Mouse (Mus musculus) neural tube, embryonic 15.5 days (tissue): ENCODE measurements around the gene Hook2. TPM values are rescaled to one million over a fixed set of nuclear protein-coding genes. Genes with fewer than 3 reads are reported as not detected.

Experiments used
- ATAC-seq: fragments of 200-750 bp; cut with Nextera tagmentation; 2 replicates; pipeline ENCODE4 v1.8.0; 2017; ENCODE audit warnings: mild to moderate bottlenecking, moderate TSS enrichment, moderate library complexity; ENCODE audit not compliant: low FRiP score
- H3K27ac ChIP-seq: fragments of 300-500 bp; sonication (generic); replicated peaks from 2 replicates; pipeline ENCODE4 v1.5.1; 2015; ENCODE audit warnings: mild to moderate bottlenecking, inconsistent platforms
- H3K27me3 ChIP-seq: fragments of 300-500 bp; sonication (generic); replicated peaks from 2 replicates; pipeline ENCODE4 v1.6.1; 2015; ENCODE audit warnings: inconsistent platforms
- H3K36me3 ChIP-seq: fragments of 300-500 bp; sonication (generic); 2 replicates; pipeline ENCODE4 v1.6.1; 2015; ENCODE audit warnings: inconsistent platforms
- H3K4me1 ChIP-seq: fragments of 300-500 bp; sonication (generic); 2 replicates; pipeline ENCODE4 v1.6.1; 2015; ENCODE audit warnings: inconsistent platforms
- H3K4me2 ChIP-seq: fragments of 300-500 bp; sonication (generic); 2 replicates; pipeline ENCODE4 v1.6.1; 2015; ENCODE audit warnings: inconsistent platforms, mild to moderate bottlenecking, moderate library complexity
- H3K4me3 ChIP-seq: fragments of 300-500 bp; sonication (generic); replicated peaks from 2 replicates; pipeline ENCODE4 v1.5.1; 2015; ENCODE audit warnings: mild to moderate bottlenecking, inconsistent platforms
- H3K9ac ChIP-seq: fragments of 300-500 bp; sonication (generic); replicated peaks from 2 replicates; pipeline ENCODE4 v1.6.1; 2015; ENCODE audit warnings: mild to moderate bottlenecking, inconsistent platforms
- H3K9me3 ChIP-seq: fragments of 300-500 bp; sonication (generic); replicated peaks from 2 replicates; pipeline ENCODE4 v1.6.1; 2016; ENCODE audit warnings: inconsistent platforms
- WGBS: fragments of 180-500 bp; shearing (Covaris S2); methylation state at CpG from one replicate; pipeline ENCODE4 v1.1.7; 2015; ENCODE audit warnings: mixed read lengths; 5-methylcytosine and 5-hydroxymethylcytosine counted together
- polyA plus RNA-seq: library from polyadenylated mRNA; unstranded; fragments of >200 nt; fragmentation: Nextera tagmentation; extraction: Ambion mirVana; gene quantifications from 2 replicates; pipeline ENCODE4 v1.2.1, GENCODE M21; 2015

Hook2 gene
- polyA plus RNA-seq, 1 experiment from 2014 or later, result 33.9 TPM

GRCm38 (mm10) chr8:85036381-85036717 is 45.9 kb downstream of the Hook2 start:
- ATAC-seq, result peak; percentile 60
- 0% methylated on average over 9 of the region's 9 CpGs for WGBS

GRCm38 (mm10) chr8:85036718-85037365 is 46.4 kb downstream of the Hook2 start, which contains the start of gene Tnpo2:
Tnpo2 (plus strand) TSS chr8:85036915.
- under 1% methylated on average over 59 of the region's 59 CpGs for WGBS

More at GRCm38 (mm10) chr8:85036381-85036717, 45.9 kb downstream of the Hook2 start:
- H3K4me1 ChIP-seq, result peaks cover 47% of the 10 kb centered on the region
- peak overlapping the region; percentile 66 for H3K9ac ChIP-seq
- H3K9me3 ChIP-seq, result no peaks in the 10 kb centered on the region
- peak overlapping the region; percentile 98 for H3K27ac ChIP-seq
- peak overlapping the region; percentile 90 for H3K4me2 ChIP-seq
- H3K36me3 ChIP-seq, result peaks cover 30% of the 10 kb centered on the region
- peak overlapping the region; percentile 77 for H3K4me3 ChIP-seq
- H3K27me3 ChIP-seq, result no peaks in the 10 kb centered on the region

GRCm38 (mm10) chr8:85037366-85037680 is 46.9 kb downstream of the Hook2 start:
- peak overlapping the region; percentile 77 for H3K4me3 ChIP-seq
- H3K36me3 ChIP-seq, result peaks cover 24% of the 10 kb centered on the region
- H3K9me3 ChIP-seq, result no peaks in the 10 kb centered on the region
- H3K27ac ChIP-seq, result peak overlapping the region; percentile 98
- no peaks in the 10 kb centered on the region for H3K27me3 ChIP-seq
- peak overlapping the region; percentile 90 for H3K4me2 ChIP-seq
- peaks cover 47% of the 10 kb centered on the region for H3K4me1 ChIP-seq
- 2% methylated on average over 14 of the region's 14 CpGs for WGBS
- ATAC-seq, result peak; percentile 61
- H3K9ac ChIP-seq, result peak overlapping the region; percentile 84

More at GRCm38 (mm10) chr8:85036718-85037365, 46.4 kb downstream of the Hook2 start, which contains the start of gene Tnpo2:
- ATAC-seq, result peak; percentile 92
- no peaks in the 10 kb centered on the region for H3K9me3 ChIP-seq
- H3K4me1 ChIP-seq, result peaks cover 47% of the 10 kb centered on the region
- H3K27me3 ChIP-seq, result no peaks in the 10 kb centered on the region
- H3K9ac ChIP-seq, result peak within 1 kb of the TSS; percentile 84
- peak within 1 kb of the TSS; percentile 90 for H3K4me2 ChIP-seq
- H3K27ac ChIP-seq, result peak within 1 kb of the TSS; percentile 98
- peak within 1 kb of the TSS; percentile 77 for H3K4me3 ChIP-seq
- H3K36me3 ChIP-seq, result peaks cover 29% of the 10 kb centered on the region

- H3K36me3 ChIP-seq, result peaks cover 24% of the 10 kb centered on the region
- peak overlapping the region; percentile 84 for H3K9ac ChIP-seq
- peak overlapping the region; percentile 98 for H3K27ac ChIP-seq
- H3K9me3 ChIP-seq, result no peaks in the 10 kb centered on the region
- H3K4me2 ChIP-seq, result peak overlapping the region; percentile 90
- peaks cover 47% of the 10 kb centered on the region for H3K4me1 ChIP-seq
- ATAC-seq, result peak; percentile 26
- no peaks in the 10 kb centered on the region for H3K27me3 ChIP-seq
- WGBS, result under 1% methylated on average over 55 of the region's 57 CpGs
- peak overlapping the region; percentile 77 for H3K4me3 ChIP-seq
These were observed 47.5 kb downstream of the Hook2 start for GRCm38 (mm10) chr8:85037681-85038531.

- Histone ChIP-seq H3K36me3 (peaks cover 74% of the 10 kb centered on the region), H3K4me2 (no peak overlapping the region), H3K4me3 (no peak overlapping the region), H3K9ac (no peak overlapping the region), H3K4me1 (peaks cover 24% of the 10 kb centered on the region), H3K9me3 (no peaks in the 10 kb centered on the region), H3K27me3 (no peaks in the 10 kb centered on the region), H3K27ac (no peak overlapping the region)
- no peak for ATAC-seq
- WGBS, result 96% methylated on average over 6 of the region's 6 CpGs
These were observed 53.2 kb downstream of the Hook2 start for GRCm38 (mm10) chr8:85043619-85044018.

Other genes starting within 250 kb of the Hook2 start
- gene Nfix, start 190.3 kb upstream of the Hook2 start, polyA plus RNA-seq, result 60.3 and 70.5 TPM in 2 replicates
- gene Dand5, start 167.8 kb upstream of the Hook2 start, polyA plus RNA-seq, result 15.7 and 17.2 TPM in 2 replicates
- gene Gadd45gip1, start 159.1 kb upstream of the Hook2 start, polyA plus RNA-seq, result 44.3 and 45.1 TPM in 2 replicates
- 71.3 and 98.0 TPM in 2 replicates for gene Rad23a, start 149.9 kb upstream of the Hook2 start, polyA plus RNA-seq
- gene Calr, start 143.7 kb upstream of the Hook2 start, polyA plus RNA-seq, result 730 and 802 TPM in 2 replicates
- 105 and 108 TPM in 2 replicates for gene Farsa, start 133.6 kb upstream of the Hook2 start, polyA plus RNA-seq
- 26.4 and 49.7 TPM in 2 replicates for gene Syce2, start 118.5 kb upstream of the Hook2 start, polyA plus RNA-seq
- 39.8 and 41.3 TPM in 2 replicates for gene Gcdh, start 96.7 kb upstream of the Hook2 start, polyA plus RNA-seq
- gene Klf1, start 88.7 kb upstream of the Hook2 start, polyA plus RNA-seq, result 0.49 and 1.1 TPM in 2 replicates
- gene Dnase2a, start 82.0 kb upstream of the Hook2 start, polyA plus RNA-seq, result 5.2 and 7.3 TPM in 2 replicates
- 60.7 and 74.7 TPM in 2 replicates for gene Mast1, start 53.2 kb upstream of the Hook2 start, polyA plus RNA-seq
- 3.0 and 3.8 TPM in 2 replicates for gene Rtbdn, start 43.6 kb upstream of the Hook2 start, polyA plus RNA-seq
- gene Gm49661, start 21.2 kb upstream of the Hook2 start, polyA plus RNA-seq, result not detected in 2 replicates
- gene Prdx2, start 21.0 kb upstream of the Hook2 start, polyA plus RNA-seq, result 930 and 1,070 TPM in 2 replicates
- gene Rnaseh2a, start 20.8 kb upstream of the Hook2 start, polyA plus RNA-seq, result 55.0 and 81.5 TPM in 2 replicates
- gene Junb, start 11.9 kb upstream of the Hook2 start, polyA plus RNA-seq, result 9.4 and 15.1 TPM in 2 replicates
- gene Best2, start 23.9 kb downstream of the Hook2 start, polyA plus RNA-seq, result not detected in 2 replicates
- gene Asna1, start 34.7 kb downstream of the Hook2 start, polyA plus RNA-seq, result 148 and 154 TPM in 2 replicates
- gene Trir, start 36.2 kb downstream of the Hook2 start, polyA plus RNA-seq, result 116 and 124 TPM in 2 replicates
- 54.9 and 55.5 TPM in 2 replicates for gene Tnpo2, start 46.3 kb downstream of the Hook2 start, polyA plus RNA-seq
- gene Fbxw9, start 69.5 kb downstream of the Hook2 start, polyA plus RNA-seq, result 60.6 and 68.3 TPM in 2 replicates
- 1.4 and 1.6 TPM in 2 replicates for gene Gm5741, start 77.4 kb downstream of the Hook2 start, polyA plus RNA-seq
- gene Dhps, start 81.2 kb downstream of the Hook2 start, polyA plus RNA-seq, result 102 and 117 TPM in 2 replicates
- 111 and 121 TPM in 2 replicates for gene Wdr83os, start 90.1 kb downstream of the Hook2 start, polyA plus RNA-seq
- 50.3 and 50.5 TPM in 2 replicates for gene Wdr83, start 90.7 kb downstream of the Hook2 start, polyA plus RNA-seq
- 19.3 and 31.1 TPM in 2 replicates for gene Man2b1, start 92.7 kb downstream of the Hook2 start, polyA plus RNA-seq
- gene Zfp791, start 132.5 kb downstream of the Hook2 start, polyA plus RNA-seq, result 3.4 and 4.2 TPM in 2 replicates
- not detected in 2 replicates for gene Cks1brt, start 161.3 kb downstream of the Hook2 start, polyA plus RNA-seq
- not detected in 2 replicates for gene Olfr371, start 235.4 kb downstream of the Hook2 start, polyA plus RNA-seq